Mouse (Mus musculus): ENCODE results near the gene Zfp473.
"Not testable (repeated sequence)": the region's sequence is repeated elsewhere in the genome, so short reads cannot be mapped to it uniquely, and the experiment has no call there.

The Zfp473 gene

GRCm38 (mm10) chr7:44750950-44751349, at the start of gene Zfp473:
Gene Zfp473, minus strand, starts transcription at chr7:44751050.
- in situ Hi-C loops (cut with MboI, MseI) = not testable (repeated sequence)

GRCm38 (mm10) chr7:44792781-44793180, 41.9 kb upstream of the Zfp473 start:
- in situ Hi-C loops (cut with MboI, MseI) = loop anchor here (5.0 kb wide), 1 partner anchor 1380 kb away; no protein-coding TSS in a partner anchor

GRCm38 (mm10) chr7:44790066-44790465, 39.2 kb upstream of the Zfp473 start:
- in situ Hi-C loops (cut with MboI, MseI) = loop anchor here (5.0 kb wide), 1 partner anchor 1378 kb away; no protein-coding TSS in a partner anchor

- in situ Hi-C loops (cut with MboI, MseI) = no loop called here
Observed at GRCm38 (mm10) chr7:44789531-44789930, 38.7 kb upstream of the Zfp473 start.

- in situ Hi-C loops (cut with MboI, MseI) = no loop called here
Observed at GRCm38 (mm10) chr7:44780101-44780500, 29.3 kb upstream of the Zfp473 start.

GRCm38 (mm10) chr7:44776849-44777498, 26.1 kb upstream of the Zfp473 start:
- in situ Hi-C loops (cut with MboI, MseI) = no loop called here

DNA sequence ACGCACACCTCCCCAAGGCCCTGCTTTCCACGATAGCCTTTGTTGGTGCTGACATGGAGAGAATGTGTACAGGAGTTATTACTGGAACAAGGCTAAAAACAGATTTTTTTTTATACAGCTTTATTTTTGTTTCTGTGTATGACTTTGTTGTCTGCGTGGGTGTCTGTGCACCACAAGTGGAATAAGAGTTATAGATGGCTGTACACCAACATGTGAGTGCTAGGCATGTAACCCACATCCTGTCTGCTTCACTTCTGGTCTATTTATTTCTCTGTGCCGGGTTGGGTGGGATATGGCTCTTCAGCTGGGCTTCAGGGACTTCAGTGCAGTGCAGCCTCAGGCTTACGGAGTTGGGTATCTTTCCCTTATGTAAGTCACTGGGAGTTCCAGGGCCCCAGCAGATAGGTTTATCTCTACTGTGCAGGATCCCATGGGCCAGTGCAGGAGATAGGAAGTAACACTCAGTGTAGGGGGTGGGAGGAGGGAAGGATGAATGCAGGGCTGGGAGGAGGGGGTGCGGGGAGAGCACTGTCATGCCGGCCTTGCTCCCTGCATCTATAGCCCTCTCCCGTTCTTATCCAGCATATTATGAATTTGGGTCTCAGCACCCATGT, 21.8 kb upstream of the Zfp473 start:
- in situ Hi-C loops (cut with MboI, MseI) = no loop called here

- in situ Hi-C loops (cut with MboI, MseI) = no loop called here
Observed at GRCm38 (mm10) chr7:44770046-44770578, 19.3 kb upstream of the Zfp473 start.

- in situ Hi-C loops (cut with MboI, MseI) = no loop called here
Observed at GRCm38 (mm10) chr7:44768129-44768528, 17.3 kb upstream of the Zfp473 start.

GRCm38 (mm10) chr7:44760366-44760765, 9.5 kb upstream of the Zfp473 start:
- in situ Hi-C loops (cut with MboI, MseI) = no loop called here

DNA sequence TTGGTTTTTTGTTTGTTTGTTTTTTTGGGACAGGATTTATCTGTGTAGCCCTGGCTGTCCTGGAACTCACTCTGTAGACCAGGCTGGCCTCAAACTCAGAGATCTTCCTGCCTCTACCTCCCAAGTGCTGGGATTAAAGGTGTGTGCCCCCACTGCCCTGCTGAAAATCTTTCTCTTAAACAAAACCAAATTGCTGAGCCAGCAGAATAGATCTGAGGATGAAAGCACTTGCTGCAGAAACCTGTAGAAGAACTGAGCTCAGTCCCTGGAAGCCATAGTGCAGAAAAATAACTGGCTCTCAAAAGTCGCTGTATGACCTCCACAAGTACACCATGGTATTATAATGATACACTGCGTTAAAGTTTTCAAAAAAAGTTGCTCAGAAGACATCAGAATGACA, 6.3 kb upstream of the Zfp473 start:
- in situ Hi-C loops (cut with MboI, MseI) = no loop called here

GRCm38 (mm10) chr7:44748101-44749044, 2.5 kb downstream of the Zfp473 start, which contains the start of gene Vrk3:
Gene Vrk3, plus strand, starts transcription at chr7:44748413.
- in situ Hi-C loops (cut with MboI, MseI) = loop anchor here in 1 of 2 experiments (5.0 kb wide), 2 partner anchors 69 to 104 kb away; partner anchors contain the start of genes Atf5, Il4i1 and Nup62

DNA sequence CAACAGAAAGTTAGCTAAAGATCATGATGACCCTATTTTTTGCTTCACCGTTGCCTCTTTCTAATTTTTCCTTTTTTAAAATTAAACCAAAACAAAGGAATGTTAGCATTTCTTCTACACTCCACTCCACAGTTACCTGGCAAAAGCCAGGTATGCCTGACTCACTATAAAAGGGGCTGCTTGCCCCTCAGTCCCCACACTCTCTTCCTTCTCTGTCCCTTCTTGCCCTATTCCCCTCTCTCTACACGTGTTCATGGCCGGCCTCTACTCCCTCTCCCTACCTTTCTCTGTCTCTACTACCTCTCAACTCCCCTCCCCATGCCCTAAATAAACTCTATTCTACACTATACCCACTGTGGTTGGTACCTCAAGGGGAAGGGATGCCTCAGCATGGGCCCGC, 3.7 kb downstream of the Zfp473 start:
- in situ Hi-C loops (cut with MboI, MseI) = loop anchor here in 1 of 2 experiments (5.0 kb wide), 2 partner anchors 70 to 105 kb away; partner anchors contain the start of genes Atf5, Il4i1 and Nup62

DNA sequence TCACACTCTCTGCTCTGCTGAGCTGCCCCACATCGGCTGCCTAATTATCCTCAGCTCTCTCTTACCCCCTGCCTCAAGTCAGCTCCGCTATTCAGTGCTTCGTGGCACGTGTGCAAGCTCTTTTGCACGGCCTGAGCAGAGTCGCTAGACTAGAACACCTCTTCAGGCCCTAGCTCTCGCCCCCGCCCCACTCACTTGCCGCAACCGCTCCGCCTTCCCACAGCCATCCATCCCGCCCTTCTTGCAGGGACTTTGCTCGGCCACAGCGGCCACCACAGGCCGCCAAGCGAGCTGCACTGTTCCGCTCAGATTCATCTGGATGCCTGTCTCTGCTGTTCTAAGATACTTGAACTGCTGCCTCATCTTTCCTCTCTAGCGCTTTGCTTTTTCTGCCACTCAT, 5.8 kb downstream of the Zfp473 start:
- in situ Hi-C loops (cut with MboI, MseI) = loop anchor here in 1 of 2 experiments (5.0 kb wide), 2 partner anchors 72 to 107 kb away; partner anchors contain the start of genes Atf5, Il4i1 and Nup62

DNA sequence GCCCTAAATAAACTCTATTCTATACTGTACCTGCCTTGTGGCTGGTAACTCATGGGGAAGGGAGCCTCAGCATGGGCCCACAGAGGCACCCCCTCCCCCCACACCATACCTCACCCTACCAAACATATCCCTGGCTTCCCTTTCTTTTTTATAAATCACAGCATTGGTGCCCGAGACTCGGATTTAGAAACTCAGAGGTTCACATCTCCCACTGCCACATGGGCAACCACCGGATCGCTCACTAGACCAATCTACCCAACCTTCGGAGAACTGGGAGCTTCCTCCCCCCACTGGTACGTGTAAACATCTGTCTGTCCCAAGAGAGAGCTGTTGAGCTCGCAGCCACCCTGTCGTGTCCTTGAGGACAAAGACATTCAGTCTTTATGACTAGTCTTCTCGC, 6.6 kb downstream of the Zfp473 start:
- in situ Hi-C loops (cut with MboI, MseI) = no loop called here

GRCm38 (mm10) chr7:44741361-44741760, 9.5 kb downstream of the Zfp473 start:
- in situ Hi-C loops (cut with MboI, MseI) = no loop called here

DNA sequence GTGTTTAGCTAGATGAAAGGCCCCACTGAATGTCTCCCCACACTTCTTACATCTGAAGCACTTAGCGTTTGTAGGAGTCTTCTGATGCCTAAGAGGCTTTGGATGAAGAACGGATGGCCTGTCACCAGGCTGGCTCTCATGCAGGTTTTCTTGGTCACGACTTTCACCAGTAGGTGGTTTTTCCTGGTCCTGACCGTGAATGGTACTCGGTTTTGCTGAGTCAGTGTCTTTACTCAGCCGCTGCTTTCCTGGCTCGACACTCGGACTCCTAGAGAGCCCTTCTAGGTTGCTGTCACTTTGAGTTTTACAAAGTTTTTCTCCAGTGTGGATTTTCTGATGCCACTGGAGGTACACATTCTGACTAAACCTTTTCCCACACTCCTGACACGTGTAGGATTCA, 17.1 kb downstream of the Zfp473 start:
- in situ Hi-C loops (cut with MboI, MseI) = no loop called here

- in situ Hi-C loops (cut with MboI, MseI) = no loop called here
Observed at GRCm38 (mm10) chr7:44728082-44728975, 22.5 kb downstream of the Zfp473 start.

GRCm38 (mm10) chr7:44727151-44727550, 23.7 kb downstream of the Zfp473 start:
- in situ Hi-C loops (cut with MboI, MseI) = no loop called here

DNA sequence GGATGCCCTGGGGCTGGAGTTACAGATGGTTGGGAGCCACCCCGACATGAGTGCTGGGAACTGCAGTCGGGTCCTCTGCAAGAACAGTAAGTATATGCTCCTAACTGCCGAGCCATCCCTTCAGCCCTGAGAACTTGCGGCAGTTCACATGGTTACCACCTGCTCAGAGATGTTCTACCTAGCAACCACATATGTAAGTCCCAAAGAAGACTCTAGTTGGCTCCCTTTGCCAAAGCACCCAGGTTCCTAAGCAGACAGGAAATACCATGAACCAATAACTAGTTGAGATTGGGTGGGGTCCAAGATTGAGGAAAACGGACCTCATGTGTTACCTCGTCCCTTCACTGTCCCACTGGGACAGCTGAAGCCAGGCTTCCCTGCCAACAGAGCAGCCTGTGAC, 24.5 kb downstream of the Zfp473 start:
- in situ Hi-C loops (cut with MboI, MseI) = no loop called here
